Mouse (Mus musculus) kidney, postnatal 0 days (tissue): ENCODE measurements around the gene Aplf. TPM values are rescaled to one million over a fixed set of nuclear protein-coding genes. Genes with fewer than 3 reads are reported as not detected.

Experiments used
- ATAC-seq: fragments of 200-750 bp; cut with Nextera tagmentation; replicated peaks from 2 replicates; pipeline ENCODE4 v1.8.0; 2017; ENCODE audit warnings: low read depth, moderate number of reproducible peaks, moderate TSS enrichment, moderate library complexity; ENCODE audit not compliant: low FRiP score
- DNase-seq: peaks from one replicate; pipeline ENCODE4 v3.0.0-alpha.2; 2016; ENCODE audit warnings: low spot score
- H3K27ac ChIP-seq: fragments of 300-500 bp; sonication (generic); 2 replicates; pipeline ENCODE4 v1.5.1; 2014; ENCODE audit warnings: mild to moderate bottlenecking
- H3K27me3 ChIP-seq: fragments of 300-500 bp; sonication (generic); 2 replicates; pipeline ENCODE4 v1.6.1; 2014; ENCODE audit warnings: low read length, mixed read lengths; ENCODE audit not compliant: insufficient read depth
- H3K36me3 ChIP-seq: fragments of 300-500 bp; sonication (generic); 2 replicates; pipeline ENCODE4 v1.6.1; 2014; ENCODE audit warnings: low read length, mixed read lengths; ENCODE audit not compliant: insufficient read depth
- H3K4me1 ChIP-seq: fragments of 300-500 bp; sonication (generic); replicated peaks from 2 replicates; pipeline ENCODE4 v1.6.1; 2014; ENCODE audit warnings: antibody characterized with exemption, low read length, mixed read lengths; ENCODE audit not compliant: insufficient read depth
- H3K4me2 ChIP-seq: fragments of 300-500 bp; sonication (generic); 2 replicates; pipeline ENCODE4 v1.6.1; 2014; ENCODE audit warnings: mild to moderate bottlenecking, low read length, moderate library complexity, mixed read lengths
- H3K4me3 ChIP-seq: fragments of 300-500 bp; sonication (generic); replicated peaks from 2 replicates; pipeline ENCODE4 v1.5.1; 2014; ENCODE audit warnings: low read depth, low read length
- H3K9ac ChIP-seq: fragments of 300-500 bp; sonication (generic); 2 replicates; pipeline ENCODE4 v1.6.1; 2014; ENCODE audit warnings: low read depth, low read length
- H3K9me3 ChIP-seq: fragments of 300-500 bp; sonication (generic); replicated peaks from 2 replicates; pipeline ENCODE4 v1.6.1; 2016; ENCODE audit warnings: low read length, inconsistent platforms, mixed read lengths
- CTCF ChIP-seq: IDR thresholded peaks from 2 replicates; pipeline ENCODE4 v1.5.1; 2016; ENCODE audit warnings: antibody characterized with exemption, low read depth, mild to moderate bottlenecking, moderate library complexity
- WGBS: fragments of 180-500 bp; shearing (Covaris S2); extraction: QIAGEN DNeasy Blood & Tissue Kit; methylation state at CpG from one replicate; pipeline ENCODE4 v1.1.7; 2014; 5-methylcytosine and 5-hydroxymethylcytosine counted together
- polyA plus RNA-seq: library from polyadenylated mRNA; unstranded; fragments of >200 nt; fragmentation: Nextera tagmentation; extraction: Ambion mirVana; gene quantifications from 2 replicates; pipeline ENCODE4 v1.2.1, GENCODE M21; 2015

Gene Aplf
- 12.7 and 14.3 TPM in 2 replicates for polyA plus RNA-seq

DNA sequence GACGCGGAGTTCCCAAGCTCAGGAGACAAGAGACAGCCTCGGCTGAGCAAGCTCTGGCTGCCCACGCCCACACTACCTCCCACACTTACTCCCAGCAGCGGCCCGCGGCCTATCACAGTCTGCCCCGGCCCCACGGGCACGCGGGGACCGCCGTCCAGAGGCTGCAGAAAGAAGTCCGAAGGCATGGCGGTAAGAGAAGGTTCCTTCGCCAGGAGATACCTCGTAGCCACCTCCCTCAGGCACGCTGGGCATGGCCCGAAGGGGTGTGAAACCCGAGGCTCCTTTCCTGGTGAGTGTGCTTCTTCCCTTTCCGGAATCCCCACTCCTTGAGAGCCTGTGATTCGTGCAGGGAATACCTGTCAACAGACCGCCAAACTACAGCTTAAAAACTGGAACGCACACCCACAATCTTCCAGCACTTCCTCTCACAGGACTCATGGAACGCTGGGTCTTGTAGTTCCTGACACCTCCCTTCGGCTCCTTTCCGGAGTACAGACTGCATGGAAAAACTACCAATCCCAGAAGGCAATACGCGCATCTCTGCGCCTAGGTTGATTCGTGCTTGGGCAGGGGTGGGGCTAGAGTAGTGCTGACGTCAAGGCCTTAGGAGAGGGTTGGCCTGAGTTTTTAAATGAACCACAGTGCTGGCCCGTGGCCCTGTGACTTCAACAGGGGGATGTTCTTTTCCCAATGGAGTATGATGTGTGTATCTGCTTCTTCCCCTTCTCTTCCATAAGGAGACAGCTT, at the start of gene Aplf:
Gene Aplf (minus strand): TSS at position 423 of the 747 bp plus-strand sequence.
- Histone ChIP-seq H3K9ac (peak within 1 kb of the TSS; percentile 65), H3K4me2 (peak within 1 kb of the TSS; percentile 95), H3K36me3 (no peaks in the 10 kb centered on the region), H3K9me3 (no peaks in the 10 kb centered on the region), H3K27me3 (no peaks in the 10 kb centered on the region), H3K27ac (peak within 1 kb of the TSS; percentile 63), H3K4me3 (peak within 1 kb of the TSS; percentile 74), H3K4me1 (no peaks in the 10 kb centered on the region; the same call in 1 of the 2 replicates)
- no peak for TF ChIP-seq CTCF
- WGBS, result under 1% methylated on average over 33 of the region's 33 CpGs
- DNase-seq, result peak; percentile 100
- ATAC-seq, result peak; percentile 99

DNA sequence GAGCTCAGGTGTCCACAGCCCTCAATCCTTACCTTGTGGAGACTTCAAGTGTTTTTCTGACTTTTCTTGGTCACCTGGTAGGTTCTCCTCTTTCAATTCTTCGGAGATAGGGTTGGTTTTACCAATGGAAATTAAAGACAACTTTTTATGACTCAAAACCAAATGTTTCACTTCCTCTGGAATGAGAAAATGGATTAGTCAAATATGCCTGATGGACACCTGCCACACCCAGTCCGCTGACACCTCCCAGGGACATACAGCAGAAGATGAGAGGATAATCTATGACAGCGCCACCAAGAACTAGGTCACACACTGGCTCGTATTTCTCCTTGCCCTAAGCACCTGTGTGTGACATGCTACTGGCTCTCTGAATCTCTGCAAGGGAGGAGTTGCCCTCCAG, 42.1 kb upstream of the Aplf start:
- ATAC-seq, result no peak
- 86% methylated on average over 4 of the region's 4 CpGs for WGBS
- Histone ChIP-seq H3K9me3 (no peaks in the 10 kb centered on the region), H3K9ac (no peak overlapping the region), H3K36me3 (no peaks in the 10 kb centered on the region), H3K27me3 (no peaks in the 10 kb centered on the region), H3K4me3 (no peak overlapping the region), H3K4me1 (no peaks in the 10 kb centered on the region), H3K4me2 (no peak overlapping the region), H3K27ac (no peak overlapping the region)
- no peak for DNase-seq
- TF ChIP-seq CTCF, result no peak

DNA sequence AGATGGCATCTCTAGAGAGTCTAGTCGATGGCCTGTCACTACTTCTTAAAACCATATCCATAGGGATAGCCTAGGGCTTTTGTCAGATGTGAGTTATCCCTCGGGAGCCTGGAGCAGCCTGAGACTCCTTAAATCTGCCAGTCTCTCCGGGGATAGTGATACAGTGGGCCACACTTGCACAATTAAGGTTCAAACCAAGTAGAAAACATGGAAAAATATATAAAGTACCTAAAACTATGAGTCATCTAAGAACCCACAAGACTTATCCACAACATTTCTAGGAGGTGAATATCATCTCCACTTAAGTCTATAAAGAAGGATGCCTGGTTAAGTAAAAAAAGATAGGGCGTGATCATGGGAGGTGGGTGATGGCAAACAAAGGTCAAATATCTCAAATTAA, 40.3 kb upstream of the Aplf start:
- no peak overlapping the region for H3K9ac ChIP-seq
- H3K4me3 ChIP-seq, result no peak overlapping the region
- no peaks in the 10 kb centered on the region for H3K9me3 ChIP-seq
- 85% methylated on average over 4 of the region's 4 CpGs for WGBS
- no peak overlapping the region for H3K4me2 ChIP-seq
- ATAC-seq, result no peak
- no peaks in the 10 kb centered on the region for H3K4me1 ChIP-seq
- TF ChIP-seq CTCF, result no peak
- no peak for DNase-seq
- H3K27ac ChIP-seq, result no peak overlapping the region
- H3K27me3 ChIP-seq, result no peaks in the 10 kb centered on the region
- no peaks in the 10 kb centered on the region for H3K36me3 ChIP-seq

DNA sequence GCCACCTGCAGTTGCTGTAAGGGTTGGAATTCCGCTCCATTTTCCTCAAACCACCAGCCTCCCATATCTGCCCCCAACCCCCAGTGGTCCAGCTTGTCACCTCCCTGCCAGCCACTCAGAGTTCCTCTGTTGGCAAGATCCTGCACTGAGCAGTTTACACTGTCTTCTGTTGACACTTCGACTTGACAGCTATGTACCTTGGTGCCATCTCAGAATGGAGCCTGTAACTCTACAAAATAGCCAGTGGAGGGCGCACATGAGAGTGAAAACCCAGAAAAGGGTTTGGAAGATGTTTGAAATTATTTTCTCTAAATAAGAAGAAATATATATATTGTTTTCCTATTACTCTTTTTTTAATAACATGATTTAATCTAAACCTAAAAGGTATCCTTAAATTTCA, 34.3 kb upstream of the Aplf start:
- no peak for ATAC-seq
- Histone ChIP-seq H3K4me2 (no peak overlapping the region), H3K27me3 (no peaks in the 10 kb centered on the region), H3K36me3 (no peaks in the 10 kb centered on the region), H3K4me3 (no peak overlapping the region), H3K9me3 (no peaks in the 10 kb centered on the region), H3K9ac (no peak overlapping the region), H3K27ac (no peak overlapping the region), H3K4me1 (no peaks in the 10 kb centered on the region)
- peak; percentile 50 for DNase-seq
- TF ChIP-seq CTCF, result peak; percentile 58; the same call in 1 of the 2 replicates
- 44% methylated on average over 3 of the region's 3 CpGs for WGBS

DNA sequence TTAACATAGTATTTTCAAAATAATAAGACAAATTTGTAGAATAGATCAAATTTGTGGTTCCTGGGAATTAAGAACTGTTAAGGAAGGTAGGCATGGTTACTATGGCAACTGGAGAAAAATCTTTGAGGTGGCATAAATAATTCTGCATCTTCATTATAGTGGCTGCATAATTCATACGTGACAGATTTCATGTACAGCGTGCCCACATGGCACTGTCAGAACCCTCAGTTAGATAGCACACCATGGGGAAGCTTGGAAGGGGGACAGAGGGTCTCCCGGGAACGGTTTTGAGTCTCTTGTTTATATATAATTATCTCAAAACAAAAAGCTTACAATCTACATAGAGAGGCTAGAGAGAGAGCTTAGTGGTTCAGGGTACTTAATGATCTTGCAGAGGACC, 24.6 kb upstream of the Aplf start:
- H3K9ac ChIP-seq, result no peak overlapping the region
- H3K4me2 ChIP-seq, result no peak overlapping the region
- ATAC-seq (no peak), DNase-seq (no peak)
- H3K27me3 ChIP-seq, result no peaks in the 10 kb centered on the region
- no peaks in the 10 kb centered on the region for H3K4me1 ChIP-seq
- no peak overlapping the region for H3K4me3 ChIP-seq
- no peaks in the 10 kb centered on the region for H3K36me3 ChIP-seq
- no peak overlapping the region for H3K27ac ChIP-seq
- H3K9me3 ChIP-seq, result no peaks in the 10 kb centered on the region
- no peak for TF ChIP-seq CTCF
- 94% methylated on average over 4 of the region's 4 CpGs for WGBS

DNA sequence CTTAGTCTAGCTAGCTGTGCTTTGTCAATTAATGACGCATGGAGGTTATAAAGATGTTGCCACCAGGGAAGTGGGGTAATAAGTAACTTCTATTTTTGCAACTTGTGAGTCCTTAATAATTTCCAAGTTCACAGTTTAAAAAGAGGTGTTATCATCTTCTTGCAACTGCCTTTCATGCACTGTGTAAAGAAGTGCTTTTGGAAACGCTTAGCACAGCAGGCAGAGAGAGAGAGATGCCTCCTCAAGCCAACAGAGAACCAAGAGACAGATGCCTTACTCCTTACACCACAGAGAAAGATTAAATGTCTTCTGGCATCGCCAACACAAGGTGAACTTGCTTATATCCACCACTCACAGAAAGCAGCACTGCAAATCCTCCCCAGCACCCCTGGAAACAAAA, 24.0 kb upstream of the Aplf start:
- Histone ChIP-seq H3K27me3 (no peaks in the 10 kb centered on the region), H3K4me2 (no peak overlapping the region), H3K4me1 (no peaks in the 10 kb centered on the region), H3K9ac (no peak overlapping the region), H3K27ac (no peak overlapping the region), H3K36me3 (no peaks in the 10 kb centered on the region), H3K4me3 (no peak overlapping the region), H3K9me3 (no peaks in the 10 kb centered on the region)
- no peak for TF ChIP-seq CTCF
- 61% methylated on average over 3 of the region's 3 CpGs for WGBS
- DNase-seq (no peak), ATAC-seq (no peak)
